Mouse (Mus musculus) embryo, embryonic 10.5 days (tissue): ENCODE measurements around the gene Mgll.
A peak's percentile ranks its signal among the peaks of the same experiment; 100 is the strongest.

Source experiments
- DNase-seq: peaks from one replicate; pipeline ENCODE4 v3.0.0-alpha.2; 2015; ENCODE audit warnings: low spot score

Gene Mgll

GRCm38 (mm10) chr6:88770981-88771380, 46.8 kb downstream of the Mgll start:
- no peak for DNase-seq

DNA sequence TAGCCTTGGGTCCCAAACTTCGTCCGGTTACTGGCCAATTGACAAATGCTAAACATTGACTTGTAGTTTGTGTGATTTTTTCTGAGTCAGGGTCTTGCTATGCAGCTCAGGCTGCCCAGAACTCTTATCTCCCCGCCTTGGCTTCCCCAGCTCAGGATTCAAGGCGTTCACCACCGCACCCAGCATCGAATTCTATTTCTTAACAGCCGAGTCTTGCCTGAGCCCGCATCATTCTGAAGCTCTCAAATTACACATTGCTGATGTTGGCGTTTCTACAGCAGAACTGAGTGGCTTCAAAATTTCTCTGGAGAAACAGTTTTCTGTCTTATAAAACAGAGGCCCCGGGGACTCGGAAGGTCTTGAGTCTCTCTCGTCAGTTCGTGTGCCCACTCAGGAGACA, 47.8 kb downstream of the Mgll start:
- DNase-seq, result no peak

- no peak for DNase-seq
Observed at GRCm38 (mm10) chr6:88774055-88774454, 49.8 kb downstream of the Mgll start.

DNA sequence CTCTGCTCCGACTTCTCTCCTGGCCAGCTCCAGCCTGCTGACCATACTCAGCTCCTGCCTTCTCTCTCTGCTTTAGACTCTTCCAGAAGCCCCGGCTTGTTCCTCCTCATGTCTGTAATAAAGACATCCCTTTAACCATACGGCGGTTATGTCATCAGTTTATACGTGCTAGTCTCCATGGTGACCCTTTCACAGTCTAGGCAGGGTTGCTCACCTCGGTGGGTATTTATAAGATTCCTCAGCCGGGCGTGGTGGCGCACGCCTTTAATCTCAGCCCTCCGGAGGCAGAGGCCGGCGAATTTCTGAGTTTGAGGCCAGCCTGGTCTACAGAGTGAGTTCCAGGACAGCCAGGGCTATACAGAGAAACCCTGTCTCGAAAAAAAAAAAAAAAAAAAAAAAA, 51.1 kb downstream of the Mgll start:
- DNase-seq, result no peak

- no peak for DNase-seq
Observed at GRCm38 (mm10) chr6:88776336-88776923, 52.2 kb downstream of the Mgll start.

DNA sequence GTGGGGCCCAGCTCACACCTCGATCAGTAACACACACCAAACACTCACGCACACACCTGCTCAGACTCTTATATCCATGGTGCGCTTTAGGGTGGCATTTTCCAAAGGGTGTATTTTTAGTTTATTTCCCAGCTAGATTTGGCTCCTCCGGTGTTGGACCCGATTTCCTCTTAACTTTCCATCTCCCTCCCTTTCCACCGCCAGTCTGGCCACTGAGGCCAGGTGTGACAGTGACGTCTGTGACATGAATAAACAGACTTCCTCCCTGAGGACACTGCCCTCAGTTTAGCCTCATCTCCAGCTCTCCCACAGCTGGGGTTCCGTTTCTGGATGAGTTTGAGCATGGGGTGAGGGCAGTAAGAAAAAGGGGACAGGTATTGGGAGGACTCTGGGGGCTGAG, 52.8 kb downstream of the Mgll start:
- no peak for DNase-seq

- no peak for DNase-seq
Observed at GRCm38 (mm10) chr6:88778047-88778688, 54.0 kb downstream of the Mgll start.

GRCm38 (mm10) chr6:88779755-88780154, 55.5 kb downstream of the Mgll start:
- no peak for DNase-seq

- DNase-seq, result no peak
Observed at GRCm38 (mm10) chr6:88781919-88782318, 57.7 kb downstream of the Mgll start.

DNA sequence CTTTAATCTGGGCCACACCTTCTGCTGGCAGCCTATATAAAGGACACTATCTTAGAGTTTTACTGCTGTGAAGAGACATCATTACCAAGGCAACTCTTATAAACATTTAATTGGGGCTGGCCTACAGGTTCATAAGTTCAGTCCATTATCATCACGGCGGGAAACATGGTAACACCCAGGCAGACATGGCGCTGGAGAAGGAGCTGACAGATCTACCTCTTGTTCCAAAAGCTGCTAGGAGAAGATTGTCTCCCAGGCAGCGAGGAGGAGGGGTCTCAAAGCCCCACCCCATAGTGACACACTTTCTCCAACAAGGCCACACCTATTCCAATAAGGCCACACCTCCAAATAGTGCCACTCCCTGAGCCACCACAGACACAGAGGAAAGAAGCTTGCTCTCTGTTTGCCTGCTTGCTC, 58.8 kb downstream of the Mgll start:
- no peak for DNase-seq

DNA sequence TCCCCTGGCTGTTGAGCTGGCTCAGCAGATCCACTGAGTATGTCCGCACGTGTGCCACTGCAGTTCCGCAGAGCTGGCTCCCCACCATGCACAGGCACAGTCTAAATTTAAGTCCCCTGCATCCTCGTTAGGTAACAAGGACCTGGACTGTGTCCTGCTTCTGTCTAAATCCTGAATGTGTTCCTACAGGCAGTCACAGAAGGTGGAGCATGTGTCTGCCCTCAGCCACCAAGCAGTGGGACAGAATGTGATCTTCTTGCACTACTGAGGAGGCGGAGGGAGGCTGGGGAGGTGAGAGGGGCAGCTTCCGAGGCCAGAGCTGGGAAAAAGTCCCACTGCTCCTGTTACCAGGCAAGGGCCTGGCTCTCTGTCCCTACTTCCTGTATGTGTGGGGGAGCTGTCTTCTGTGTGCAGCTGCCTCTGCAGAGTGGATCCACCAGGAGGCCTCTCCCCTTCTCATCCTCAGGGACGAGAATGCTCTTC, 60.5 kb downstream of the Mgll start:
- DNase-seq, result no peak

DNA sequence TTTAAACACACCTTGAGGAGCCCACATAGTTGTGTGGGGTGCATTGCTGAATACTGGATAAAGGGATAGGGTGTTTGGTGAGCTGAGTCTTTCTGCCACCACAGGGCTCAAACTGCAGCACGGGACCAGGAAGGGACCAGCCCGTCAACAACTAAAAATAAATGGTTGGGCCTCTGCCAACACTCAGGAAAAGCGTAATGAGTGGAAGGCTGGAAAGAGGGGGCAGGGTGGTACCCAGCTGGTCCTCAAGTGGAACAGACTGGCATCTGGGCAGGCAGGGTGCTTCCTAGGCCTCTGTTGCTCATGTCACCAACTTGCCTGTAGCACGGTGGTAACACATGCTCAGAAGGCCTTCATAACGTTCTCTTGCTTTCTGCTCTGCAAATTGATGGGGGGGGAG, 61.1 kb downstream of the Mgll start:
- DNase-seq, result no peak

DNA sequence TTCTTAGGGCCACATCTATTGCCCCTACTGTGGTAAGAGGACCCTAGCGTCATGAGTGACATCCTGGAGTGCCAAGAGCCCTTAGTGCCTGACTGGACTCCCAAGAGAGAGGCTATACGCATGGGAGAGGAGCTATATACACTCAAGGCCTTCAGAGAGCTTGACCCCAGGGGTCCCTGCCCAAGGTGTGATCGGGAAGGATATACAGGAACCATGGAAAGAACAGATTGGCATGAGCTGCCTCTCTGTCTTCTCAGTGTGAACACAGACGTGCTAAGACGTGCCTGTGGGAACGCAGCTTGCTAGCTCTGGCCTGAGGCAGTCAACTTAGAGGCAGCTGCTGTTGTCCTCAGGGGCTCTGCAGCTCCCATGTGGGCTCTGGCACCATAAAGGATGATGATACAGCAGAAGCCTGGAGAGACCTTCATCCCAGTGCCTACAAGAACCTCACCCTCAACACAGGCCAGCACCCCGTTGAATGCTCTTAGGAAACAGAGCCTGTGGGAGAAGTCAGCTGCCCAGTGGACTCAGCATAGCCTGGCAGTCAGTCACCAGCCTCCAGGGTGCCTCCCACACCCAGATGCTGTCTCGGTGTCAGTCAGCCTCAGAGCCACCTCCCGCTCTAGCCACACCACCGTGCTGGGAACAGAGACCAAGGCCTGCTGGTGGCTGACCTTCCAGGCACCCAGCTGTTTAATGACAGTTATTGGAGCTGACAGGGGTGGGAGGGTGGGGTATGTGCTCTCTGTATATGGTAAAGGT, 61.8 kb downstream of the Mgll start:
- no peak for DNase-seq

DNA sequence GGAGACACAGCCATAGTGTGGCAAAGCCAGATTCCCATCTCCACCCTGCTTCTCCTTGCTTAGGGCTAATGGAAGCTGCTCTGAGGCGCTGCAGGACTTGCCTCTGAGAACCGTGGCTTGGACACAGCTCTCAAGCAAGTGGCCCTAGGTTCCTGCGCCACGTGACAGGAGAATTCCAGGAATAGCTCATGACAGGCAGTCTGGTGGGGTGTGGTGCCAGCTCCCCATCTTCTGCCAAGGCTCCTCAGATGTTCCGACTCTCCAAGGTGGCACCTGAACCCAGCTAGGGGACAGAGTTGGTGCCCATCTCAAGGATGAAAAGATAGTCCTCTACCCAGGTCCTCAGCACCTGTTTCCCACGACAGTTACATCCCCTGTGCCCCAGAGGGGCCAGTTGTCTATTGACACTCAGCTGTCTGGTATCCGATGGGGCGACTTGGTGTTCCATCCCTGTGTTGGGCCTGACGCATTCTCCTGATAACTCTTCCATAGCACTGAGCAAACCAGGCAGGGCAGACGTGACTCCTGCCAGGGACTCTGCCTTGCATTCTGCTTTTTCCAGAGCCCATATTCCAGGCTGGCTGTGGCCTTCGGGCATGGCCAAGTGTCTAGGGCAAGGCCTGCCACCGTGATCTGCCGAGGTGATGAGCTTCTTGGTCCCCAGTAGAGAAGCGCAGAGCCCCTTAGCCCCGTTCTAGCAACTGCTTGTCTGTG, 62.7 kb downstream of the Mgll start:
- no peak for DNase-seq

GRCm38 (mm10) chr6:88787496-88787895, 63.3 kb downstream of the Mgll start:
- no peak for DNase-seq

- DNase-seq, result no peak
Observed at GRCm38 (mm10) chr6:88788219-88788618, 64.0 kb downstream of the Mgll start.

DNA sequence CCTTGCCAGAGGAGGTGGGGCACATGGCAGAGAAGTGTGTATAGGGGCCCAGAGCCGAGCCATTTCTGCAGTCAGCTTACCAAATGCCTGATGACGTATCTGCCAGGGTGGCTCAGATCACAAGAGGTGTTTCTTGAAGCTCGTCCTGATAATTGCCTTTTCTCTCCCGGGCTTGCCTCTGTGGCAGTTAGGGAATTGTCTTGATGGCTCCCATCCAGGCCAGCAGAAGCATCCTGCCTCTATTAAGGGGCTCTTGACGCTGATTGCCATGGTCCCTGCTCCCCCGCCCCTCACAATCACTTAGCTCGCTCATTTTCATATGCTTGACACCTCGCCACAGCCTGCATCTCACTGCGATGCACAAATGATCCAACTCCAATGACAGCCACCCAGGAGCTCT, 67.1 kb downstream of the Mgll start:
- no peak for DNase-seq

DNA sequence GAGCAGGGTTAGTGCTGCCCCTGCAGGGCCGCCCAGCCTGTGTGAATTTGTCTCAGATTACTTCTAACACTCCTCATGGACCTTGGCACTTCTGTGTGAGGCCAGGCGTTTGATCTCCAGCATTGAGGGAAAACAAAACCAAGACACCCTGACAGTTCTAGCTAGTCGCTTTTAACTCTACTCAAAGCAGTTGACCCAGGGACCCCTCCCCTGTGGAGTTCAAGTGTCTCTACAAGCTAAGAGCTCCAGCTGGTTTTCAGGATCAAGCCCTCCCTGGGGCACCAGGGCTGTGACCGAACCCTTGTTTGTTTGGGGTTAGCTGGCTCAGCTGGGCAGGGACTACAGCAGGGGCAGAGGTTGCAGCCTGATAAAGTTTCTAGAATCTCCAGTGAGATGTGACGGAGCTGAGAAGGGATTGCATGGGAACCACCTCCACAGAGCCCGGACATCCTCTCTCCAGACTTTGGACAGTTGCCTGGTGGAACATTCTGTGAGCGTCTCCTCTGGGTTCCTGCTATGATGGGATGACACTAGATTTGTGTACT, 68.0 kb downstream of the Mgll start:
- peak; percentile 69 for DNase-seq

GRCm38 (mm10) chr6:88793243-88793642, 69.0 kb downstream of the Mgll start:
- peak; percentile 53 for DNase-seq

DNA sequence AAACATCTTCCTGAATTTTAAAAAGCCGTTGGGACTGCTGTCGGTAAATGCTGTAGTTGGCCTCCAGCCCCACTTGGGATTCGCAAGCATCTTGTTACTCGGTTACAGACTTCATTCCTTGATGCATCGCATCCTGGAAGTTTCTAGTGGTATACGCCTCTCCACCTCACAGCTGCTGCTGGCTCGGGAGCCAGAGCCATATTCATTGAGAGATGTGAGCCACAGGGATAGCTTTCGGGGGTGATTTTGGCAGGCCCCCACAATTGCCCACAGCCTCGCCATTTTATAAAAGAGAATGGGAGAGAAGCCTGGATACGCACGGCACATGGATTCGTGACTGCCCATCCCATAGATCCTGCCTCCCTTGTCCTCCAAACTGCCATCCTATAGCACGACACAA, 69.7 kb downstream of the Mgll start:
- DNase-seq, result no peak

GRCm38 (mm10) chr6:88794561-88794971, 70.4 kb downstream of the Mgll start:
- DNase-seq, result no peak

DNA sequence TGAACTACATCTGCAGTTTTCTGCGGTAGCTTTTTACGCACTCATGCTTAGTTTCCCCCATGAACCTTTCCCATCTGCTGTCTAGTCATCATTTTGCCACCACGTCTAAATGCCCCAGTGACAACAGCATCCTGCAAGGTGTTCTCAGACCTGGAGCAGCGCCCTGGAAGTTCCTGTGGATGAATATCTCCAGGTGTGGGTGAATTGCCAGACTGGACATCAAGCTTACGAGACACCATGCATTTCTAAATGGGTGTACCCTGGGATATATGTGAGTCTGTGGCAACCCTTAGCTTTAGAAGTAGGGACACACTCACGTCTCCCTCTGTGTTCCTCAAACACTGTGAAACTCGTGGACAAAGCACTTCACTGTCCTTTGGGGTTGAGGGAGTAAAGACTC, 76.0 kb downstream of the Mgll start:
- no peak for DNase-seq
